Mouse (Mus musculus) layer of hippocampus, adult 9-10 months (tissue): ENCODE results near the gene Atp8b4.

Experiments used
- DNase-seq: peaks from one replicate; pipeline ENCODE4 v3.0.0; 2022; ENCODE audit warnings: low spot score

The Atp8b4 gene

DNA sequence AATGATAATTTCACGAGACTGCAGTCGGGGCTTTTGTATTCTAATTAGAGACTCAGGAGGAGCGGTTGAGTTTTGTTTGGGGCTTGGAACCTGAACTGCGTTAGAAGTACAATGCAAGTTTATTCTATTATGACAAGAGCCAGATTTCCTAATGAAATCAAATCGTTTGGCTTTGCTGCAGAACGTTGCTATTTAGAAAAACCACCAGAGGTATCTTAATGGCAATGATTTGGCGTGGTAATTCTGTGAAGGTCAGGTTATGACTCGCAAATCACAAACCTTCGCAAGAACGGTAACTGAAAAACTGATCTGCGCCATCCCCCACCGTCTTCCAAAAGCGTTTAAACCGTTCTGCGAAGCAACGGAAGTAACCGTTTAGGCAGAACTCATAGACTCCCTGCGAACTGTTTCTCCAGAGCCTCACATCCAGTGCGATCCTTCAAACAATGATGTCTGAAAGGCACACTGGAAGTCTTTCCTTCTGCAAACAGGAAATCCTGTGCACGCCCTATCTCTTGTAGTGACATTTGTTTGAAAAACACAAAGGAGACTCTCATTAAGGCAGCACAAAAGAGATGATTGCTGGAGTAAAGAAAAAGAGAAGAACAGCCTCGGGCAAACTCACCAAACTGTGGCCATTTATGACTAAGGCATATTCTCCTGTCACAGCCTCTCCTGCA lies 139.2 kb downstream of the Atp8b4 start:
- DNase-seq: no peak

DNA sequence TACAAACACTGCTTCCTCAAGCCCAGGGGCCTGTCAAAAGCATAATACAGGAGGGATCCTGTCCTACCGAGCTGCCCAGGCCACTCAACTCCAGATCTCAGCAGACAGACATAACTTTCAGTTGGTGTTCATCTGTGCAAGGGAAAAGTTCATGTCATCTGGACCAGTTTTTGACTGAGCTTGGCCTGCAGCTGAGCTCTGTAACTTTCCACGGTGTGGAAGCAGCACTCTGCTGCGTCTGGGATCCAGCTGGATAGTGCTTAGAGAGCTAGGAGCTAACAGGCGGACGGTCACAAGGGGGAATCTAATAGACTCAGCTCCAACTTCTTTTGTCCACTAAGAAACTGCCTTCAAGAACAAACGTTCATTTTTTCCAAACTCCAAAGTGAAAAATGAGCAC lies 139.8 kb downstream of the Atp8b4 start:
- no peak for DNase-seq

DNA sequence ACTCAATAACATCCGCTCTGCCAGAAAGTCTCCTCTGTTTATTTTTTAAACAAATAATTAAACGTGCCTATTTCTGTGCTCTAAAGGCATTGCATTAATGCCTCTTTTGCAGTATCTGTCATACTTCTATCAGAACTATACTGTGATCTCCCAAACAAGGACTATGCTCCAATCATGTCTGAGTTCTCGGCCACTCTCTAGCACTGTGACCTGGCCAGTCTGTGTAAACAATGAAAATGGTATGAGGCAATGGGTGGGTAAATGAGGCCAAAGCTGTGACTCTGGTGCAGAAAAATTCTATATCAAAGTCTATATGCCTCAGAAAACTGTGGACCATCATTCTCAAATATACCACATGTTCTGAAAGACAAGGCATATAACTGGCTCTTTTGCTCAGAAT lies 140.5 kb downstream of the Atp8b4 start:
- DNase-seq: no peak

DNA sequence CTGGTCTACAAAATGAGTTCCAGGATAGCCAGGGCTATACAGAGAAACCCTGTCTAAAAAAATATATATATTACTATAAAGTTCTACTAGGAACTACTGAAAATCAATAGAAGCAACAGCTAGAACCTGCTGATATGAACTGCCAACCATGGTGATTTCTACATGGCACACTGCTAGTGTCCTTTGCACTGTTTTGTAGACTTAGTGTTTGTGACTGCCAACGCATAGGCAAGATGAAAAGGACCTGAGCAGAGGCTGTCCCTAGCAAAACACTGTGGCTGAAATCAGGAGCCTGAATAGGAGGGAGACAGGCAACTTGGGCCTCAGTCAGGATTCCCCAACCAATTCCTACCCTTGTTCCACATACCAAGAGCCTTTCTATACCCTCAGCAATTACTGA lies 141.2 kb downstream of the Atp8b4 start:
- no peak for DNase-seq

DNA sequence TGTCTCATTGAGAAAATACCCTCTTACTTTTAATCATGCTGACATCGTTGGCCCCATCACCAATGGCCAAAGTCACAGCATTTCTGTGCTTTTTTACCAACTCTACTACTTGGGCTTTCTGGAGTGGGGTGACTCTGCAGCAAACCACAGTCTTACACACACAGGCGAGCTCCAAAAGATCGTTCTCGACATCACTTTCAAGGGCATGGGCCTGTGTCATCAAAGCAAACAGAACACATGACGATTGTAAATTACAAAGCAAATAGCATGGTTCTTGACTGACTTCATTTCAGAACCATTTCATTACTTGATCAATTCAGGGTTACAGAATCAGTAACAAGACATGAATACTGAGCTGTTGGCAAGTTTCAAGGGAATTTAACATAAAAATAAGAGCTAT lies 141.7 kb downstream of the Atp8b4 start:
- no peak for DNase-seq

DNA sequence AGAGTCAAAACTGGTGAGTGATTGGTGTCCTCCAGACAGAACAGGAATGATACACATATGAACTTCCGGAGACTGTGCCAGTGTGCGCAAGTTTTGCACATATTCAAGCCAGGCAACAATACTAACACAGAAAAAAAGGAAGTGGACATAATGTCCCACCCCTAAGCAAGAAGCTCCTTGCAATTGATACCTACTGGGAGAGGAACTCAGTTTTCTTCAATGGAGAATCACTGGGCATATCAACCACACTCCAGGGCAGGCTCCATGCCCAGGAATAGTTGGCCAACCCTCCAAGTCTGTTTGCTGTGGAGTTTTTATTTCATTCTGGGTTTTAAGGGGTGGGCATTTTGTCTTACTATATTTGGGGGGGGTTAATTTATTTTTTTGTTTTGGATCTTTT lies 145.2 kb downstream of the Atp8b4 start:
- no peak for DNase-seq

DNA sequence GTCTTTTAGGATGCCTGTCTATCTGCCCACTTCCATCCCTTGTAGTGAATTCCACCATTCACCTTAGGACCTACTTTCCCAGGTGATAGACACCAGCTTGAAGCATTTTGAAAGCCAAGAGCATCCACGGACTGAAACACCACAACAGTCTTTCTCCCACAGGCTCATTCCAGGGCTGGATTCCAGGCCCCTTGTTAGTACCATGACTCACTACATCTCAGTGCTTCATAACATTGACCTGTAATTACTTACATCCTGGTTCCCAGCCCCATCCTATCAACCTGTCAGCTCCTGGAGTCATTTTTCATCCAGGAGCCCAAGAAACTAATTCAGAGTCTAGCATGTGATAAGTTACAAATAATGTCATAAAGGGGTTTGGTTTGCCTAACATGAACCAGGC lies 148.7 kb downstream of the Atp8b4 start:
- DNase-seq: no peak

DNA sequence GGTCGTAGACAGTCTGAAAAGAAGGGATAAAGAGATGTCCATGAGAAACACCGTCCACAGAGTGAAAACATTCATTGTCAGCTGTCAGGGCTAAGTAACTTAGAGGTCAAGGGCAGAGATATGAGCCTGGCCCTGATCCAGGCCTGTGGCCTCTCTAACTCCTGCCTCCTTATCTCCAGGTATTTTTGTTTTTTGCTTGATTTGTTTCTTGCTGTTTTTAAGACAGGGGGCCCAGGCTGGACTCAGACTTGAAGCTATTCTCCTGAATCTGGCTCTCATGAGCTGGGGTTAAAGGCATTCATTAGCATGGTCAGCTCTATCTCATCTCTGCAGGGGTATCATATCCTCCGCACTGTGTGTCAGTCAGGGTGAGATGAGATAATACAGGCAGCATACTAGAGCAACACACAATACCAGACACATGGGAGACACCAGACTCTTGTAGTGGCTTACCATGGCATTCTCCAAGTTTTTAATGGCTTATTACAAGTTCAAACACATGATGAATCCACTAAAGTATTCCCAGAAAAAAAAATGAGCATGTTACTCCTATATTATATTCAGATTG lies 157.4 kb downstream of the Atp8b4 start:
- no peak for DNase-seq

DNA sequence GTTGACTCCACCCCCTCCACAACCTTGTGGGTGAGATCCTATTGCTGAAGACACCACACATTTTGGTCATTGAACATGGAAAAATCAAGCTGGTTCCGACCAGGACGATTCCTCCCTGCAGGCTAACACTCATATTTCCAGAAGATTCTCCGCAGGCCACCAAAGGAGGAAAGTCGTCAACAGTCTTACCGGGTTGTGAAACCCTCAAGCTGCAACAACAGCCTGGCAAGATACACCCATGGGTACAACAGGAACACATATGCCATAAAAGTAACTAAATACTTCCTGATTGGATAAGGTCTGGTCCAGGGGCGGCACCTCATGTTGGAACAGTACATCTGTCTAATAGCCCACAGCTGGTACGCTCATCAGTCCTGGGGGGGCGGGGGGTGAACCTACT lies 159.0 kb downstream of the Atp8b4 start:
- no peak for DNase-seq

DNA sequence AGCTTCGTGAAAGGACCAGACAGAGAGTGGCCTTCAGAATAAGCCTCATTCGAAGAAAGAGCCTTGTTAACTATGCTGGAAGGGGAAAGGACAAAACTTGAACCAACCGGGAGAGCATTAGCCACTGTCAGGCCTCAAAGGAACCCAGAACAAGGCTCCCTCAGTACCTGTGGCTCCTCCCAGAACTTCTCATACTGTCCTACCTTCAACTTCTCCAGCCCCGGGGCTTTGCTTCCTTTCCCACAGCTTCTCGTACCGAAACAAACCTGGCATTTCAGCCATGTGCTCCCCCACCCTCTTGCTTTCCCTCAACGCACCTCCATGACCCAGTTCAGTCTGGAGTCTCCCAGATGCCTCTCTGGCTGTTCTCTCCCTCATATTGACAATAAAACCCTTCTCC lies 160.3 kb downstream of the Atp8b4 start:
- no peak for DNase-seq

DNA sequence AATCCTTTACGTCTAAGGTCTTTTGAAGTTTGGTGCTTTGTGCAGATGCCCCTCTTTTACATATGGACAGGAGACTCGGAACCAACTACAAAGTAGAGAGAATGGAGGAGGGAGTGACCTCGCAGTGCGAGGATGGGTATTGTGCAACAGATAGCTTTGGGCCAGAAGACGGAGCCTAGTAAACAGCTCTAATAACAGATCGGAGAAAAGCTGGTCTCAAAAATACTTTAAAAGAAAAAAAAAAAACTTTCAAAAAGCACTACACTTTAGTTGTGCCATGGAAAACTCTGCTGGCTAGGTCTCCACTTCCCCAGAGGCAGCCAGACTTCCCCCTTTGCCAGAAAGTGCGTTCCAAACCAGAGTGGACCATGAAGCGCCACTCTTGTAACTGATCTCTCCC lies 161.0 kb downstream of the Atp8b4 start:
- DNase-seq: no peak

DNA sequence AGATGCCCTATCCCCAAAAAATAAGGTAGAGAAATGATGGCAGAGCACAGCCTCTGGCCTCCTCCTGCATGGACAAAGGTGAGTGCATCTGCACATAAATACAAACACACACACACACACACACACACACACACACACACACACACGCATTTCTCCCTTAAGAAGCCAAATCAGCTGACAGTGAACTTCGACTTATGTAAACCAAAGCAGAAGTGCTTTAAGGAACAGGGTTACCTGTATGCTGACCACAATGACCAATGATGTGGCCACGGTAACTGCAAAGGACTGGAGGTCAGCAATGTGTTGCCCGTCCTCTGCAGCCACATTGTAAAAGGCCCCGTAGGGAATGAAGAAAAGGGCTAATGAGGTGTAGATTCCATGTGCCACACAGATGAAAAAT lies 163.3 kb downstream of the Atp8b4 start:
- DNase-seq: no peak

DNA sequence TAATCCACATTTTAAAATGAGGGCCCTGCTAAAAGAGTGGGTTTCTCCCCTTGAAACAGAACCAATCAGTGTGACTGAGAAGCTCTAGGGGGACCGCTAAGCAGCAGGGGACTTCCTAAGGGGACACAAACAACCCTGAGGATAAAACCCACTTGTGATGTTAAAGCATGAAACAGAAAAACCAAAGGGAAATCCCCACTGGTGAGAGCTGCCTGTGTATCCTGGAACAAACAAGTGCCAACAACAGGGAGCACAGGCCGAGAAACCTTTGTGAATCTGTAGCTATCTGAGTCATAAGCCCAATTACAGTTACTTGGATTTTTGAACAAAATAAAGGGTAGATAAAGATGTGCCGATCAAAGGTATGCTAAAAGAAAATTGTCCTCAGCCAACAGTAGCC lies 168.7 kb downstream of the Atp8b4 start:
- DNase-seq: no peak

DNA sequence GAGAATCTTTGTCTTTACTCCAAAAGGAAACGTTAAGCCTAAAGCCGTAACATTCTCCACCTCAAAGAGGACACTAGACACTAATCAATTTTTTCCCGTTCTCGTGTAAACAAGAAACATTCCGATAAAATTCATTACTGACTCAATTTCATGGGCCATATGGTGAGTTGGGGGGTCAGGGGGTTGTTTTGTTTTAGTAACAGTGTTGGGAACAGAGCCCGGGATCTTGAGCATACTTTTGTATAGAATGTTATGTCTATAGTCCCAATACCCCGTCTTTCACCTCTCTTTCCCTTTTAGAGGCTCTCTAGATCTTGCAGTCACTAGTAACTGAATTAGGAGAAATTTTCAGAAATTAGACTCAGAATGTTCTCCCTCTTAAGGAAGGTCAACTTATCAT lies 177.3 kb downstream of the Atp8b4 start:
- DNase-seq: no peak

DNA sequence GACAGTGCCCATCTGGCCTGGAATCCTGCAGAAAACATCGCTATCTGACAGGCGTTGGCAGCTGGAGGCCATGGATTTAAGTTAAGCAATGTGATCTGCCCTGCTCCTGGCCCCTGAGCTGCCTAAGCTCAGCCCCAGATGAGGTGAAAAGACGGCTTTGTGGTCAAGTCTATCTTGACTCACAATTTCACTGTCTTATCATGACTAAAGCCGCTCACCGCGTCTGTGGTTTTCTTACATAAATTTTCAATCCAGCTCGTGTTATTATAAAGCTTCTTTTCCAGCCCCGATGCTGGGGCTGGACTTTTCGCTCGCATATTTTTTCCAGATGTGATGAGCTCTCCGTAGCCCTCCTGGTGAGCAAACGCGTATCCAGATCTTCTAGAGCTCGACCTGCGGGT lies 177.8 kb downstream of the Atp8b4 start:
- DNase-seq: no peak

DNA sequence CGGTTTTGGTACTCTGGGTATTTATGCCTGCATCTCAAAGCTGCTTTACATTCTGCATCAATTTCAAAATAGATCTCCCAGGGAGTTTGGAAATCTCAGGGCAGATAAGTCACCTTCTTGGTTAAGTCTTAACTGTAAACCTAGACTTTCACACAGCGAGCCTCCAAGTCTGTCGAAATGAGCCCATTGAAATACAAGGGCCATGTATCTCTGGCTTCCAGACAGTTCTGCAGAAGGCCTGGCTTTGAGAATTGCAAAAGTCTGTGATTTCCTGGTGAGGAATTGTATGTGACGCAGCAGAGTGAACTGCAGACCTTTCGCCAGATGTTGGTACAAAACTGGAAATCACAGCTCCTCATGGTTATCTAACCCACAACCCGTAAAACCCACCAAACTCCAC lies 182.4 kb downstream of the Atp8b4 start:
- no peak for DNase-seq

DNA sequence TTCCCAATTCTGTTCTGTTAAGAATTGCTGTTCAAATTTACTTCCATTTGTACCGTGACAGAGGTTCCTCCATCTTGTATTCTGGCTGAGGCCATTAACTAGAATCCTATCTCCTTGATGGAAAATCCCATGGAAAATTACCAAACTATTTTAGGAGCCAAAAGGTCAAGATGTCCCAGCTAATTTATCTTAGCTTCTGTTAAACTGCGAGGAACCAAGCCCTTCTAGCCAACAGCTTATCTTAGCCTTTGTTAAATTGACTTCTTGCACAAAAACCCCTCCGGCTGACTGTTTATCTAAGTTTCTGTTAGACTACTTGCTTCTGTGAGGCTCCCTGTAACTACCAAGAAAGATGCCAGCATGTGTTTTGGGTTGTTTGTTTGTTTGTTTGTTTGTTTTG lies 183.5 kb downstream of the Atp8b4 start:
- DNase-seq: no peak

DNA sequence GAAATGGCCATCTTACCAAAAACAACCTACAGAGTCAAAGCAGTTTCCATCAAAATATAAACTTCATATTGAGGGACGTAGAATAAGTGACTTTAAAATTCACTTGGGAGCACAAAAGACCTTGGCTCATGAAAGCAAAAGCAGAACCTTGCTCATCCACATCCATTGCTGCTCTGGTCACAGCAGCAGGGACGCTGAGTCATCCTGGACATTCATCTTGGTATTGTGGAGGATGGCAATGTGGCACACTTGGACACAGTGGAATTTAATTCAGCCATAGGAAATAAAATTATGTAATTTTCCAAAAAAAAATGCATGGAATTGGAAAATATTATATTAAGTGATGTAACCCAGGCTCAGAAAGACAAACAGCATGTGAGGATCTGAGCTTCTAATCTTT lies 184.1 kb downstream of the Atp8b4 start:
- no peak for DNase-seq

DNA sequence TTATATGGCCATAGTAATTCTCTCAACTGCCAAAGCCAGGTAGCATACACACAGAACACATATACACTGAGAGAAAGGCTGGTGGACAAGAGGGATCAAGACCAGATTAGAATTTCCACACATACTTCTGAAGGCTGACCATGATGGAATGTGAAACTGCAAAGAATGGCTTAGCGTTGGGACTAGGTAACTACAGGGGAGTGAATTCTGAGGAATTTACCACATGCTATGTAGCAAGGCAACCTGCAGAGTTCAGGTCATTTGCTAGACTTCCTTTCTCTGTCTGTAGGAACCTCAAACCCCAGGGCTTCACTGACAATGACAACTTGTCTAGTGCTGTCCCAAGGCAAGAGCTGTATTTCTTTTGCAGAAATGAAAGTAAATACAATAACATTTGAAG lies 189.4 kb downstream of the Atp8b4 start:
- no peak for DNase-seq

DNA sequence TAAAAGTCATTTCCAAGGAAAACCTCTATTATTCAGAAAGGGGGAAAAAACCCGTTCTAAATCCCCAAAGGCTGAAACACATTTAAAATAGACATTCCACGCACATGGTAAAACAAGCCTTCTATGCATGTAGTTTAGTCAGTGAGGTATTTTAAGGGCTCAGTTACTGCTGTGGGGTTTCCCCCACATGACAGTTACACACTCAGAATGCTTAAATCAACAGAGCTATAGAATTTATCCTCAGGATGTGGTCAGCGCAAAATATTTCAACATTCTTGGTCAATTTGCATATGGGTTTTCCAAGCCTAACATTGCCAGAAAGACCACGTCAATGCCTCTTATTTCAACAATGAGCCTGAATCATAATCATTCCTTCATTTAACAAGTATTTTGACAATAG lies 190.5 kb downstream of the Atp8b4 start:
- DNase-seq: no peak

DNA sequence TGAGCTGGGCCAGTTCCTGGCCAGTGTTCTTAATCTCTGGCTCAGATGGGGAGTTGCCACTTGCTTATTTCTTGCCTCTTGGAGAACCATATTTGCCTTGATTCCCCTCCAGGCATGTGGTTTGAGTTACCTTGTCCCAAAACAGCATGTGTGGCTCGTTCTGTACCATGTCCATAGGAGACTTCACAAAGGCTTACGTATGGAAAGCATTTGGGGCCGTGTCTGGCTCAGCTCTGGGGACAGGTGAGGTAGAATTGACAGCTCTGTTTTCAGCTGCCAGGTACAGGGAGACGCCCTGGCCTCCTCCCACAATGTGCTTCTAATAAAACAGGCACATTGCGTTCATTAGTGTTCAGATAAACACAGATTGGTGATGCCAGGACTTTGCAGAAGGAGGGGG lies 195.9 kb downstream of the Atp8b4 start:
- no peak for DNase-seq

DNA sequence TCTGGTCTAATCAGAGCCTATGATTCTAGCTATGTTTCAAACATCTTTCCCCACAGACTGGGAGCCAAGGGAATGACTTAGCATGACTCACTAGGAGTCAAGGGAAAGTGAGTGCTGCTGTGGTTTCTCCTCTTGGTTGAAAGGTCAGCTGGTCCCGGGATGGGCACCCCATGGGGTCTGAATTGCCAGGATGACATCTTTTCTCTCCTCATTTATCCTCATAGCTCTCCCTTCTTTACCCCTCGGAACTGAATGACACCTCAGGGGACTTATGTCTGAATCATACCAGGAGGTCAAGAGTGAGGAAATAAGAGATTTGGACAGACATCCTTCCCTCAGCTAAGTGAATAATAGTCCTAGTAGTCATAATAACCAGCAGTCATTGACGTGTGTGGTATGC lies 197.2 kb downstream of the Atp8b4 start:
- DNase-seq: no peak

DNA sequence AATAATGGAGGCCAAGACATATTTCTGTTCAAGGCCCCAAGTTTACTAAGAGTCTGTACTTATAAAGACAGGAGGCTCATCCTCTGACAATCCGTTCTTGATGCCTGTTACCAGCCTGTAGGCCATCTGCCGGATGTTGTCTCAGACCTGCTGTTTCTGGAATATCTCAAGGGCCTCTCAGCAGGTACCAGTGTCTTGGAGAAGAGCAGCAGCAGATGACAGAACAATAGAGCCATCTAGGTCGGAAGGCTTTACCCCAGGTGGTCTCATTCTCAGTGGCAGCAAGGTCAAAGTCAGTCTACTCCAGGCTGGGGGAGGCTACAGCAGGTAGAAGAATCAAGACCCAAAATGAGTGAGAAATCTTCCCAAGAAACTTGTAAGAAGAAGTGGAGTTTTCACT lies 198.1 kb downstream of the Atp8b4 start:
- DNase-seq: no peak

DNA sequence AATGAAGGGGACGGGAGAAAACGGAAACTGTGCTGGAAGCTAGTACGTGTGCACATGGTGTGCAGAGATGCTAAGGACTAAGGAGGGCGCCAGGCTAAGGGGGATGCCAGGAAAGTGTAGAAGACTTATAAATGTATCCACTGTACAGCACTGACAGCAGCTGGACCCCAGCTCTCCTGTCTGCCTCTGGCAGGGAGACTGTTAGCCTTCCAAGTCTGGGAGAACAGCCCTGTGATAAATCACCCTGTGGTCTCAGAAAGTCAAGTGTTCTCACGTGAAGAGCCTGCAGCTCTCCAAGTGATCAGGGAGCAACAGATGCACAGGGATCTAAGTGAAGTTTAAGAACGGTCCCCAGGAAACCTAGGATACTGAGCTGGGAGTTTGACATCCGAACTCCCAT lies 209.8 kb downstream of the Atp8b4 start:
- DNase-seq: no peak

DNA sequence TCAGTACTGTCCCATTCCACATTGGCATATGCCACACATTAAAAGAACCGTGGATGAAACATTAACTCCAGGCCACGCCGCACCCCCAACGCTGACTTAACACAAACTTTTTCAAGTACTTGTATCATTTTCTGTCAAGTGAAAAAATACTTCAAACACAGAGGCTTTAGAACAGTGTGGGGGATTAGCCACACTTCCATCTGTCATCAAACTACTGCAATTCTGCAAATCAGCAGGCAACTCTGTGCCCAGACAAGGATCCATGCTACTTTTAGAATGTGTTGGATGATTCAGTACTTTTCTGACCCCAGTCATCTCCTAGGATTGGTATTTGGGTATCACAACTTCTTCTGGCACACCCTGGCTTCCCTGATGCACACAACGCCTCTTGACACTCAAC lies 212.5 kb downstream of the Atp8b4 start:
- DNase-seq: no peak
